Mouse (Mus musculus) retina, adult 2 months (tissue): ENCODE results near the gene Fastk.
A peak's percentile ranks its signal among the peaks of the same experiment; 100 is the strongest.
"Not testable (repeated sequence)": the region's sequence is repeated elsewhere in the genome, so short reads cannot be mapped to it uniquely, and the experiment has no call there.

Experiments used
- DNase-seq: peaks from one replicate; pipeline ENCODE4 v3.0.0-alpha.2; 2012; ENCODE audit warnings: low read depth, low spot score

The Fastk gene

GRCm38 (mm10) chr5:24424004-24424781 lies 20.9 kb downstream of the Fastk start:
- DNase-seq, result no peak

GRCm38 (mm10) chr5:24423129-24424003 lies 21.7 kb downstream of the Fastk start, which contains the start of the genes Cdk5 and Slc4a2:
Gene Cdk5, minus strand, starts transcription at chr5:24423530.
Gene Slc4a2, plus strand, starts transcription at chr5:24423837.
- DNase-seq, result peak; percentile 94

- no peak for DNase-seq
These were observed 24.7 kb downstream of the Fastk start for GRCm38 (mm10) chr5:24420381-24420780.

GRCm38 (mm10) chr5:24417587-24417986 lies 27.5 kb downstream of the Fastk start:
- DNase-seq, result no peak

GRCm38 (mm10) chr5:24416222-24416736 lies 28.8 kb downstream of the Fastk start:
- no peak for DNase-seq

- no peak for DNase-seq
These were observed 31.1 kb downstream of the Fastk start for GRCm38 (mm10) chr5:24413938-24414337.

GRCm38 (mm10) chr5:24413042-24413693 lies 31.9 kb downstream of the Fastk start, which contains the start of gene Asic3:
Gene Asic3, plus strand, starts transcription at chr5:24413392.
- no peak for DNase-seq

- no peak for DNase-seq
These were observed 33.0 kb downstream of the Fastk start for GRCm38 (mm10) chr5:24412063-24412462.

- no peak for DNase-seq
These were observed 35.6 kb downstream of the Fastk start for GRCm38 (mm10) chr5:24409466-24409865.

GRCm38 (mm10) chr5:24408651-24409050 lies 36.4 kb downstream of the Fastk start:
- no peak for DNase-seq

- DNase-seq, result no peak
These were observed 39.7 kb downstream of the Fastk start for GRCm38 (mm10) chr5:24405389-24405876.

GRCm38 (mm10) chr5:24404594-24405360 lies 40.3 kb downstream of the Fastk start:
- no peak for DNase-seq

GRCm38 (mm10) chr5:24401969-24402368 lies 43.1 kb downstream of the Fastk start:
- no peak for DNase-seq

- no peak for DNase-seq
These were observed 44.0 kb downstream of the Fastk start for GRCm38 (mm10) chr5:24400911-24401605.

- DNase-seq, result no peak
These were observed 44.7 kb downstream of the Fastk start for GRCm38 (mm10) chr5:24400362-24400761.

- no peak for DNase-seq
These were observed 45.4 kb downstream of the Fastk start for GRCm38 (mm10) chr5:24399686-24400085.

GRCm38 (mm10) chr5:24396254-24396653 lies 48.8 kb downstream of the Fastk start:
- DNase-seq, result not testable (repeated sequence)

- peak; percentile 97 for DNase-seq
These were observed 50.8 kb downstream of the Fastk start for GRCm38 (mm10) chr5:24394165-24394894.

- DNase-seq, result peak; percentile 73
These were observed 51.6 kb downstream of the Fastk start, which contains the start of gene Abcb8 for GRCm38 (mm10) chr5:24393392-24393997. Gene Abcb8, plus strand, starts transcription at chr5:24393663.
